Mouse (Mus musculus) embryo, embryonic 10.5 days (tissue): ENCODE measurements around the gene Cryab.

Source experiments
- DNase-seq: peaks from one replicate; pipeline ENCODE4 v3.0.0-alpha.2; 2015; ENCODE audit warnings: low spot score

Gene Cryab

GRCm38 (mm10) chr9:50742744-50743143 lies 8.4 kb upstream of the Cryab start:
- DNase-seq, result no peak

GRCm38 (mm10) chr9:50745806-50746205 lies 5.3 kb upstream of the Cryab start:
- no peak for DNase-seq

- peak; percentile 50 for DNase-seq
Measured at GRCm38 (mm10) chr9:50746214-50746677, 4.9 kb upstream of the Cryab start, which contains the start of gene 2310030G06Rik. 2310030G06Rik (minus strand) TSS chr9:50746536.

- DNase-seq, result no peak
Measured at GRCm38 (mm10) chr9:50750706-50751105, 419 bp upstream of the Cryab start.

- DNase-seq, result no peak
Measured at GRCm38 (mm10) chr9:50752054-50752602, 1.0 kb downstream of the Cryab start, which contains the start of gene Hspb2. Hspb2 (minus strand) TSS chr9:50752354.

- no peak for DNase-seq
Measured at GRCm38 (mm10) chr9:50752784-50753615, 1.9 kb downstream of the Cryab start.

GRCm38 (mm10) chr9:50753947-50754346 lies 2.8 kb downstream of the Cryab start:
- no peak for DNase-seq

GRCm38 (mm10) chr9:50756711-50757110 lies 5.6 kb downstream of the Cryab start:
- no peak for DNase-seq

GRCm38 (mm10) chr9:50761520-50762243 lies 10.6 kb downstream of the Cryab start:
- no peak for DNase-seq

GRCm38 (mm10) chr9:50763331-50763730 lies 12.2 kb downstream of the Cryab start:
- peak; percentile 63 for DNase-seq

- no peak for DNase-seq
Measured at GRCm38 (mm10) chr9:50767531-50768106, 16.5 kb downstream of the Cryab start.

- DNase-seq, result peak; percentile 99
Measured at GRCm38 (mm10) chr9:50768107-50769002, 17.2 kb downstream of the Cryab start, which contains the start of gene Fdxacb1. Fdxacb1 (plus strand) TSS chr9:50768236.

- no peak for DNase-seq
Measured at GRCm38 (mm10) chr9:50770011-50770410, 18.9 kb downstream of the Cryab start.

GRCm38 (mm10) chr9:50774026-50774462 lies 22.9 kb downstream of the Cryab start:
- no peak for DNase-seq

GRCm38 (mm10) chr9:50774991-50775612 lies 24.0 kb downstream of the Cryab start, which contains the start of the genes Alg9 and 1110032A03Rik:
Alg9 (plus strand) TSS chr9:50775019.
1110032A03Rik (minus strand) TSS chr9:50775520.
- DNase-seq, result peak; percentile 91

GRCm38 (mm10) chr9:50775662-50776126 lies 24.6 kb downstream of the Cryab start:
- DNase-seq, result peak; percentile 46

- DNase-seq, result no peak
Measured at GRCm38 (mm10) chr9:50776162-50776760, 25.1 kb downstream of the Cryab start.

GRCm38 (mm10) chr9:50782155-50782554 lies 31.0 kb downstream of the Cryab start:
- peak; percentile 53 for DNase-seq

GRCm38 (mm10) chr9:50795266-50795665 lies 44.1 kb downstream of the Cryab start:
- no peak for DNase-seq

- no peak for DNase-seq
Measured at GRCm38 (mm10) chr9:50796776-50797175, 45.7 kb downstream of the Cryab start.
